Mouse (Mus musculus): ENCODE measurements at regions not wholly inside any gene's neighbourhood (a gene's known extent, or its start where the extent isn't known, plus 50 kb on each side); places are given as distances from the start of the nearest gene placed in this dataset.
"Not testable (repeated sequence)": the region's sequence is repeated elsewhere in the genome, so short reads cannot be mapped to it uniquely, and the experiment has no call there.

GRCm38 (mm10) chr15:8767624-8768571 is 57.3 kb upstream of the Slc1a3 start:
- DNase-seq (ENCODE audit: low read depth, low spot score): no peak

- not testable (repeated sequence) for DNase-seq (ENCODE audit: low read depth, low spot score)
These were observed 55.6 kb upstream of the Slc1a3 start for GRCm38 (mm10) chr15:8766208-8766607.

- DNase-seq (ENCODE audit: low read depth, low spot score): no peak
These were observed 51.2 kb upstream of the Slc1a3 start for GRCm38 (mm10) chr15:8761741-8762271.

GRCm38 (mm10) chr15:8761132-8761531 is 50.6 kb upstream of the Slc1a3 start:
- DNase-seq (ENCODE audit: low read depth, low spot score): no peak
